ENCODE assay signal across 7 mouse cellular contexts in genomic region chrX:162278834-162279708, GRCm38 (mm10).
DNase-seq lines count a peak whose midpoint lies in the region; ATAC-seq and TF ChIP-seq lines count a peak whose summit lies in the region.

No protein-coding gene starts in this region.

- no peak for TF ChIP-seq EP300 in liver, embryonic 14.5 days (IDR thresholded peaks at IDR 0.05; ENCODE audit: low read depth)

- 0 out of 2 replicates have a peak, but pooled peaks have one; percentile 8 for ATAC-seq in liver, embryonic 14.5 days (ENCODE audit: insufficient read depth)

- DNase-seq in 416B (ENCODE audit: low read depth) (peak; percentile 24), MEL-GATA-1-ER (ENCODE audit: extremely low read depth, low read depth) (peak; percentile 64)
- DNase-seq in cerebellum, postnatal 25 days, result peak; percentile 40 to 67
- DNase-seq in frontal cortex, postnatal 36 days (ENCODE audit: low spot score in 2 of 2), result peak; percentile 51 to 70
- DNase-seq in kidney, postnatal 4 days, result peak; percentile 34 to 63
- DNase-seq in liver, embryonic 14.5 days (ENCODE audit: low read depth in 3 of 3, low spot score in 3 of 3), result no peak
- DNase-seq in retina, adult 2 months (ENCODE audit: low read depth, low spot score), result peak; percentile 29

- H3K9me3 ChIP-seq in liver, embryonic 14.5 days (ENCODE audit: control insufficient read depth, low read length), result no peaks in the 10 kb centered on the region

- no peak overlapping the region for H3K9ac ChIP-seq in liver, embryonic 14.5 days (replicated peaks)

- H3K4me2 ChIP-seq in liver, embryonic 14.5 days (ENCODE audit: low read depth), result no peak overlapping the region

- H3K36me3 ChIP-seq in liver, embryonic 14.5 days (replicated peaks; ENCODE audit: control insufficient read depth, insufficient read depth, low read depth), result no peaks in the 10 kb centered on the region

- no peak overlapping the region for H3K27ac ChIP-seq in liver, embryonic 14.5 days

- H3K27me3 ChIP-seq in liver, embryonic 14.5 days (ENCODE audit: control insufficient read depth, insufficient read depth, low read length), result no peaks in the 10 kb centered on the region

- 49% methylated on average over 14 of the region's 14 CpGs for WGBS in liver, embryonic 14.5 days (ENCODE audit: insufficient replicate concordance)

- peaks cover 17% of the 10 kb centered on the region in 2 experiments for H3K4me1 ChIP-seq in liver, embryonic 14.5 days (replicated peaks; ENCODE audit: control insufficient read depth in 2 of 2, insufficient read depth in 2 of 2, low read length in 1 of 2)

- TF ChIP-seq CTCF in liver, embryonic 14.5 days (IDR thresholded peaks at IDR 0.05; ENCODE audit: low read depth), result peak; percentile 74

- H3K4me3 ChIP-seq in liver, embryonic 14.5 days (ENCODE audit: insufficient read depth in 1 of 2, low read depth in 2 of 2, low read length in 2 of 2), result no peak overlapping the region

Comparison
In these comparisons a context has a peak if more than half of its experiments do, and no peak if none do; other contexts are left out.
1. DNase-seq: peak in 416B (single experiment), MEL-GATA-1-ER (single experiment), cerebellum, postnatal 25 days (2 of 2), frontal cortex, postnatal 36 days (2 of 2), kidney, postnatal 4 days (2 of 2) and retina, adult 2 months (single experiment); none in liver, embryonic 14.5 days (0 of 3).